Mouse (Mus musculus): ENCODE results near the gene Gucd1. TPM values are rescaled to one million over a fixed set of nuclear protein-coding genes. Genes with fewer than 3 reads are reported as not detected.
"Not testable (repeated sequence)": the region's sequence is repeated elsewhere in the genome, so short reads cannot be mapped to it uniquely, and the experiment has no call there.

The Gucd1 gene
- polyA plus RNA-seq, 1 experiment: 20.7 TPM

GRCm38 (mm10) chr10:75428049-75429003 is 89.4 kb downstream of the Gucd1 start:
- no peak overlapping the region for H3K27ac ChIP-seq (ENCODE audit: insufficient read depth, low read depth, low read length)
- TF ChIP-seq POLR2A (IDR thresholded peaks at IDR 0.05; ENCODE audit: borderline replicate concordance, low read depth, low read length) (no peak), CTCF (IDR thresholded peaks at IDR 0.05; ENCODE audit: low read depth, low read length) (no peak)
- H3K4me1 ChIP-seq (ENCODE audit: control insufficient read depth, insufficient read depth, low read length): peaks cover 5% of the 10 kb centered on the region
- H3K4me3 ChIP-seq (ENCODE audit: insufficient read depth, low read length): no peak overlapping the region

- Histone ChIP-seq H3K27ac (ENCODE audit: insufficient read depth, low read depth, low read length) (no peak overlapping the region), H3K4me3 (ENCODE audit: insufficient read depth, low read length) (no peak overlapping the region), H3K4me1 (ENCODE audit: control insufficient read depth, insufficient read depth, low read length) (peaks cover under 1% of the 10 kb centered on the region; the same call in 1 of the 2 replicates)
- TF ChIP-seq POLR2A (IDR thresholded peaks at IDR 0.05; ENCODE audit: borderline replicate concordance, low read depth, low read length): no peak
- TF ChIP-seq CTCF (IDR thresholded peaks at IDR 0.05; ENCODE audit: low read depth, low read length): no peak
Observed at GRCm38 (mm10) chr10:75424498-75424901, 93.3 kb downstream of the Gucd1 start.

- Histone ChIP-seq H3K4me1 (ENCODE audit: control insufficient read depth, insufficient read depth, low read length) (no peaks in the 10 kb centered on the region), H3K27ac (ENCODE audit: insufficient read depth, low read depth, low read length) (no peak overlapping the region), H3K4me3 (ENCODE audit: insufficient read depth, low read length) (no peak overlapping the region)
- TF ChIP-seq POLR2A (IDR thresholded peaks at IDR 0.05; ENCODE audit: borderline replicate concordance, low read depth, low read length) (no peak), CTCF (IDR thresholded peaks at IDR 0.05; ENCODE audit: low read depth, low read length) (no peak)
Observed at GRCm38 (mm10) chr10:75418747-75419146, 99.0 kb downstream of the Gucd1 start.

GRCm38 (mm10) chr10:75417363-75418042 is 100.3 kb downstream of the Gucd1 start:
- Histone ChIP-seq H3K27ac (ENCODE audit: insufficient read depth, low read depth, low read length) (no peak overlapping the region), H3K4me1 (ENCODE audit: control insufficient read depth, insufficient read depth, low read length) (no peaks in the 10 kb centered on the region), H3K4me3 (ENCODE audit: insufficient read depth, low read length) (no peak overlapping the region)
- TF ChIP-seq POLR2A (IDR thresholded peaks at IDR 0.05; ENCODE audit: borderline replicate concordance, low read depth, low read length) (no peak), CTCF (IDR thresholded peaks at IDR 0.05; ENCODE audit: low read depth, low read length) (no peak)

GRCm38 (mm10) chr10:75414925-75415324 is 102.8 kb downstream of the Gucd1 start:
- H3K27ac ChIP-seq (ENCODE audit: insufficient read depth, low read depth, low read length): no peak overlapping the region
- H3K4me3 ChIP-seq (ENCODE audit: insufficient read depth, low read length): no peak overlapping the region
- H3K4me1 ChIP-seq (ENCODE audit: control insufficient read depth, insufficient read depth, low read length): no peaks in the 10 kb centered on the region
- TF ChIP-seq POLR2A (IDR thresholded peaks at IDR 0.05; ENCODE audit: borderline replicate concordance, low read depth, low read length) (no peak), CTCF (IDR thresholded peaks at IDR 0.05; ENCODE audit: low read depth, low read length) (no peak)

- H3K27ac ChIP-seq (ENCODE audit: insufficient read depth, low read depth, low read length): no peak overlapping the region
- no peaks in the 10 kb centered on the region for H3K4me1 ChIP-seq (ENCODE audit: control insufficient read depth, insufficient read depth, low read length)
- no peak for TF ChIP-seq POLR2A (IDR thresholded peaks at IDR 0.05; ENCODE audit: borderline replicate concordance, low read depth, low read length)
- TF ChIP-seq CTCF (IDR thresholded peaks at IDR 0.05; ENCODE audit: low read depth, low read length): no peak
Observed at GRCm38 (mm10) chr10:75412114-75413103, 105.4 kb downstream of the Gucd1 start.

GRCm38 (mm10) chr10:75411343-75412113 is 106.2 kb downstream of the Gucd1 start:
- H3K4me3 ChIP-seq (ENCODE audit: insufficient read depth, low read length); H3K27ac ChIP-seq (ENCODE audit: insufficient read depth, low read depth, low read length); H3K4me1 ChIP-seq (ENCODE audit: control insufficient read depth, insufficient read depth, low read length): not testable (repeated sequence)

More at GRCm38 (mm10) chr10:75412114-75413103, 105.4 kb downstream of the Gucd1 start:
- no peak overlapping the region for H3K4me3 ChIP-seq (ENCODE audit: insufficient read depth, low read length)

- TF ChIP-seq POLR2A (IDR thresholded peaks at IDR 0.05; ENCODE audit: borderline replicate concordance, low read depth, low read length) (no peak), CTCF (IDR thresholded peaks at IDR 0.05; ENCODE audit: low read depth, low read length) (no peak)
- H3K4me1 ChIP-seq (ENCODE audit: control insufficient read depth, insufficient read depth, low read length): no peaks in the 10 kb centered on the region
- no peak overlapping the region for H3K27ac ChIP-seq (ENCODE audit: insufficient read depth, low read depth, low read length)
- H3K4me3 ChIP-seq (ENCODE audit: insufficient read depth, low read length): no peak overlapping the region
Observed at GRCm38 (mm10) chr10:75407741-75408140, 110.0 kb downstream of the Gucd1 start.

GRCm38 (mm10) chr10:75406755-75407154 is 111.0 kb downstream of the Gucd1 start:
- no peak for TF ChIP-seq POLR2A (IDR thresholded peaks at IDR 0.05; ENCODE audit: borderline replicate concordance, low read depth, low read length)
- TF ChIP-seq CTCF (IDR thresholded peaks at IDR 0.05; ENCODE audit: low read depth, low read length): no peak
- no peak overlapping the region for H3K27ac ChIP-seq (ENCODE audit: insufficient read depth, low read depth, low read length)
- no peak overlapping the region for H3K4me3 ChIP-seq (ENCODE audit: insufficient read depth, low read length)

More at GRCm38 (mm10) chr10:75406755-75407154, 111.0 kb downstream of the Gucd1 start:
- no peaks in the 10 kb centered on the region for H3K4me1 ChIP-seq (ENCODE audit: control insufficient read depth, insufficient read depth, low read length)
